Mouse (Mus musculus) right cerebral cortex, postnatal 4 days (tissue): ENCODE results near the gene Hadhb.

Source experiments
- DNase-seq: peaks from one replicate; pipeline ENCODE4 v3.0.0-alpha.2; 2022

Hadhb gene

DNA sequence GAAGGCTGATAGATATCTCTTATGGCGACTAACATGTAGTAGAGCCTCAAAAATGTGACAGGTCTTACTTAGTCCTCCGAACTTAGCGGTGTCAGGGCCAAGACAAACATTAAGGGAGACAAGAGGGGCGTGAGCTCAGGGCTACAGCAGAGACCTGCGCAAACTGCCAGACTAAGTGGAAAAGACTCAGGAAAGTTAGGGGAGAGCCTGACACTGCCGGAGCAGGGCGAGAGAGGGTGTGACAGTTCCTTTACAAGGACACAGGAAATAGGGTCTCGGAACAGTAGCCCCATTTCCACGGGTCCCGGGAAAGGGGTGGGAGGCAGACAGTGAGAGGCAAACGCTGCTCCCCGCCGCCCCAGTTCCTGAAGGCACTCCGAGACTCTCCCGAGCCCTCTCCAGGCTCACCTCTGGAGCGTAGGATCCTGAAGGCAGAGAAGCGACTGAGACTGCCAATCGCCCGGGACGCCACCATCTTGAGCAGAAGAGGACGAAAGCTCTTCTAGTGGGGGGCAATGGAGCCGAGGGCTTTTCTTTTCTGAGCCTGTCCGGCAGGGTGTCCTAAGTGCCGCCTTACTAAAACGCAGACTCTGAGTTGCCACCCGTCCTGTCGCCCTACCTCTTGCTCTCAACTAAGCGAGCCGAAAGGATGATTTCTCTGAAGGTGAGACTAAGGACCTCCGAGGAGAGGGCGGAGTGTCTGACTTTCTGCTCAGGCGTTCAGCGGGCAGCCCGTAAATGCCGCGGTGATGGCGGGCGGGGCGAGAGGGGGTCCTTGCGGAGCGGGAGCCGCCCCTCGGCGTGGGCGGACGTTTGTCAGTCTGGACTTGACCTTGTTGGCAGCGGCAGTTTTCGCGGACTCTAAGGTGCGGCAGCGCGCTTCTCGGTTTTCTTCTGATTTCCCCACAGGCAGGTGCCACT, at the start of gene Hadhb, which contains the start of gene Hadha:
Gene Hadhb (plus strand): TSS at position 775 of the 921 bp plus-strand sequence.
Gene Hadha (minus strand): TSS at position 689 of the 921 bp plus-strand sequence.
- DNase-seq, result peak; percentile 91

DNA sequence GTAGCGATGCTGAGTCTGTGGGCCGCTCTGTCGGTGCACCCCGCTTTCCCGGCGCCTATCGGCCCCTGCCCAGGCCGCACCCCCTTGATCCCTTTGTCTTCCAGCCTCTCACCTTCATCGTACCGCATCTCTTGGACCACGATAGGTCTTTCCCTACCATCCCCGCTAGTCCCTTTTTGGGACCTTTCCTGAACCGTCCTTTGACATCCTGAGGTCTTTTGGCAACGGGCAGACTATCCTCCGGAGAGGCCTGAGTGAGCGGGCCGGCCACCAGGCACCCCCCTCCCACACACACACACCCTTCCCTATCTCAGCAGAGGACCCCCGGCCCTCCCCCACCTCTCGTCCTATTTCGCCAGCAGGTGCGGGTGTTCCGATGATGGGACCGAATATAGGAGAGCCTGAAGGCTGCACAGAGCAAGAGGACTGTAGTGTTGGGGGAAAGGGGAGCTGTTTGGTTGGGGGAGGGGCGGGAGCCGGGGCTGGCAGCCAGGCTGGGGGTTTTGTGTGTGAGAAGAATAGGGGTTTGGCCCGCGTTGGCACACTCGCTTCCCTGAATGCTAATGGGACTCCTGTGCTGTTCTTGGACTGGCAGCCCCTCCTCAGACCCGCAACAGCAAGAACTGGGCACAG, 49.3 kb upstream of the Hadhb start, which contains the start of gene 3110082J24Rik:
Gene 3110082J24Rik (minus strand): TSS at position 419 of the 633 bp plus-strand sequence.
- peak; percentile 72 for DNase-seq

DNA sequence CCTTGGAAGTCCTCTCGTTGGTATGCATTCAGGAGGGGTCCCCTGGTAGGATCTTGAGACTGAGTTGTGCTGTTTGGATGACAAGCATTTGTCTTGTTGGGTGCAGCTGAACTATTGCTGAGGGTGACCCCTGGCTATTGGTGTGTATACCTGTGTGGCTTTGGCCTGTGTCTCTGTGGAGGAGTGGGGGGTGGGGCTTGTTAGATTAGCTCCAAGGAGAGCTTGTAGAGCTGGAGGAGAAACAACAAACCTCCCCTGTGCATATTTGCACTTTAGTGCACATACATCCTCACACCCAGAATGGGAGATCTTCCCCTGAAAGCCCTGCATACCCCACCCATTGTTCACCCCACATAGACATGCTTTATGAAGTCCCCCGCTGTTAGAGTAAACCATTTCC, 48.3 kb upstream of the Hadhb start:
- DNase-seq, result no peak

DNA sequence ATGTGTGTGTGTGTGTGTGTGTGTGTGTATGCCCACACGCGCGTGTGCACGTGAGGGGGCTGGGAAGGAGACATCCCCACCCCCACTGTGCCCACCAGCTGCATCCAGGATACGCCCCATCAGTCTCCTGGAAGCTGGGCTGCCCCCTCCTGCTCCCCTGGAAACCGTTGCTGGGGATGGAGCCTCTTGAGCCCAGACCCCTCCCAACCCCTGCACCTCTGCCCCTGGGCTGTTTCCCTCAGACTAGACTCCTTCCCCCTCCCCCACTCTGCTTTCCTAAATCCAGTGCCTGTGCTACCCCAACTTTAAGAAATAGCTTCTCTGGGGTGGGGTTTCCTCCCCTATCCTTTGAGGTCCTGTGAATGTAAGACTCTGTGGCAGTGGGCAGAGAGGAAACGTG, 47.9 kb upstream of the Hadhb start:
- no peak for DNase-seq

DNA sequence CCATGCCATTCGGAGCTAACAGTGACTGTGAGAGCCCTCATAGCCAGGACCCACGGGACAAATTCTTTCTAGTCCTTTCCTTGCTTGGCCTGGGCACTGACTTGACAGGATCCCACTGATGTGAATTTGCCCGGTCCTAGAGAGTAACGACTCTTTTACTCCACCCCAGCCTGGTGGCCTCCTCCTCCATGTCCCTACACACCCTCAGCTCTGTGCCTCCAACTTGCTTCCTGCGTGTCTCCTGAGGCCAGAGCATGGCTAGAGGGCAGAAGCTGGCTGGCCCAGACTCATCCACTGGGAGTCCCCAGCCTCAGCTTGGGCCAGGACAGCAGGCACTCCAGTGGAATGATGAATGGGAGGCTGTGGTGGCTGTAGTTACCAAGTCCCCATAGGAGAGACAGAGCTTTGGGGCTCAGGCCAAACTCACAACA, 47.4 kb upstream of the Hadhb start:
- no peak for DNase-seq

DNA sequence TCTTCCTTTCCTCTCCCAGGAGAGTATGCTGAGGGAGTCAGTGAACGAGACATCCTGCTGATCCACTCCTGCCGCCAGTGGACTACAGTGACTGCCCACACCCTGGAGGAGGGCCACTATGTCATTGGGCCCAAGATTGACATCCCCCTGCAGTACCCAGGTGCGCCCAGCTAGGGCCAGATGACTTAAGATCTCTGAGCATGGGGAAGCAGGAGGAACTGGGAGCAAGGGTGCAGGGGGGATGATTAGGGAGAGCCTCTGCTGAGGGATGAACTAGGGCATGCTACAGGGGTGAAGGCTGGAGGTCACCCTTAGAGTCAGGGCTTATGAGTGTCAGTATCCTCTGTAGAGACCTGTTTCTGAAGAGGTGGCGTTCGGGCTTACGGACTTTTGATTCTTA, 46.8 kb upstream of the Hadhb start:
- DNase-seq, result no peak

DNA sequence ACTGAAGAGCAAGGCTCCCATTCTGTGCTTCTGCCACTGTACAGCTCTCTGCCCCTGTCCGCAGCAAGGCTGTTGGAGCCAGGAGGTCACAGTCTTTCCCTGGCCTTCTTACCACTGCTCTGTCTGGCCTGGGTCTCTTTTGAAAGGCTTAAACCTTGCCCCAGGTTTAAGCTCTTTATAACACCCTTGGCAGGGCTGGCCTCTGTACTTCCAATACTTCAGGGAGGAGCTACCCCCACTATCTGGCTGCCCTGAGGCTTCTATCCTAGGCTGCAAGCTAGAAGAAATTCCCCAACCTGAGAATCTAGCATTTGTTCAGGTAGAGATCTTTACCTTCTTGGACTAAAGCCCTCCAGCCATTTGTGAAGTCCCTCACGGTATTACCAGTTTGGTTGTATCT, 45.1 kb upstream of the Hadhb start:
- no peak for DNase-seq

DNA sequence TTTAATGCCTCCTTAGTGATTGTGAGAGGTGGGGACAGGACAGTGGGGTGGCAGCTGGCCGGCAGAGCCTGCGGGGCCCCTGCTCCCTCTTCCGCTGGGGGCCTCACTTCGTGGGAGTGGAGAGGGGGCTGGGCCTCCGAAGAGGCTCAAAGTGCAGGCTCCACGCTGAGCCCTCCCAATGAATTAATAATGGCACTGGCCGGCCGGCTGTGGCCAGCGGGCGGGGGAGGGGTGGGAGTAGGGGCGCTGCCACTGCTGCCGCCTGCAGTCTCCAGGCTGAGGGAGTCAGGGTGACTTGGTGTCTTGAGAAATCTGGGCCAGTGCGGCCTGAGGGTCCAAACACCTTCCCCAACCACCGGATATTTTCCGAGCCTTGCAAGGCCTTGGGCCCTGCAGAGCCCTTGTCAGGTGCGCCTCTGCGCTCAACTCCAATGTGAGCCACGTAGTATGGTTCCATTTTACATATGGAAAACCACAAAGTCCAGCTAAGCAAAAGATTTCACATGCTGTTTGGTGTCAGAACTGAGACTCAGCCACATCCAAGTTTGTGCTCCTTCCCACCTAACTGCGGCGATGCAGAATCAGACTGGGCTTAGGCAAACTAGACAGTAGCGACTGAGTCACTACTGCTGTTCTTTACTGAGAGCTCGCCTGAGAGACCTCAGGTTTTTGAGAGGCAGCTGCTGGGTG, 44.5 kb upstream of the Hadhb start:
- no peak for DNase-seq

DNA sequence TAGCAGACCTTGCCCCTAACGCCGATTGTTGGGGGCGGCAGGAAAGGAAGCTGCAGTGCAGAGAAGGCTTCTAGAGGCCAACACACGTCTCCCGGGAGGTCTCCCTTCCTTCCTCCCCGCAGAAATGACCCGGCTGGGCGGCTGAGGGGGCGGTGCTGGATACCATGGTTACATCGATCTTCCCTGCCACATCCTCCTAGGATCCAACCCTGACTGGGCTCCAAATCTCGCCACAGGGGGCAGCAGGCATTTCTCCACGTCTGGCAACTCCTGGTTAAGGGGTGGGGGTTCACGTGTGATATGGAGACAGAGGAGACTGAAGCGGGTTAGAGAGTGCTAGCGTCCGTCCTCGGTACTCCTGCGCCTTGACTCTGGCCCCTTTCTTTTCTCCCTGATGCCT, 43.9 kb upstream of the Hadhb start:
- peak; percentile 72 for DNase-seq

DNA sequence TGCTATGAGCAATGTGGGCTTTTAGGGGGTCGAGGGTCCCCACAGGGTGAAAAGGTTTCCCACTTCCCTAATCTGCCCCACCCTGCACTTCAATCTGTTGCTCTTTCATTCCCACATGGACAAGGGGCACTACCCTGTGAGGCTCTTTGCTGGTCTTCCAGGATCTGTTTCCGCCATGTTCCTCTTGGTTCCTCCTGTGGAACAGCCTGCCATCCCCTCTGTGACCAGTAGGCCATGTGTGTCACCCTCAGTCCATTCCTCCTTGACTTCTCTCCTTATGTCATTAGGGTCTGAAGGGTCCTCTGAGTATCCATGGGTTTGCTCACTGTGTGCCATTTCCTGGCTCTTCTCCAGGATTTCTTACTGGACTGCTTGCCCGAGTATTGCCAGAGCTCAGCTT, 43.3 kb upstream of the Hadhb start:
- DNase-seq, result no peak

DNA sequence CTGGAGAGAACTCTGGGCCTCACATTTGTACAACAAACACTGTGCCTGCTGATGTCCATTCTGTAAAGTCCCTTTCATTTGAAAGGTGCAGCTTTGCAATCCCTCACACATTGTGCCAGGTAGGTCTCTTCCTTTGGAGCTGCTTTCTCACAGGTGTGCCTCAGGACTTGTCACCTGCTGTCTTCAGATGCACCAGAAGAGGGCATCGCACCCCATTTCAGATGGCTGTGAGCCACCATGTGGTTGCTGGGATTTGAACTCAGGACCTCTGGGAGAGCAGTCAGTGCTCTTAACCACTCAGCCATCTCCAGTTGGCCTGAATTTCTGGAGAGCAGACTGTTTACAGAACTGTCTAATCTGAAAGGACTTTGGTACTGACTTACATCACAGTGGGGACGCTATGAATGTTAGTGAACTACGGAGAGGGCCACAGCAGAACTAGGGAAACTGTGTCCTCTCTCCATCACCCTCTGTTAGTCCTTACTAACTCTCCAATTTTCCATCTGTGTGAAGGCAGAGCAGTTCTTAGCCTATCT, 42.4 kb upstream of the Hadhb start:
- no peak for DNase-seq

DNA sequence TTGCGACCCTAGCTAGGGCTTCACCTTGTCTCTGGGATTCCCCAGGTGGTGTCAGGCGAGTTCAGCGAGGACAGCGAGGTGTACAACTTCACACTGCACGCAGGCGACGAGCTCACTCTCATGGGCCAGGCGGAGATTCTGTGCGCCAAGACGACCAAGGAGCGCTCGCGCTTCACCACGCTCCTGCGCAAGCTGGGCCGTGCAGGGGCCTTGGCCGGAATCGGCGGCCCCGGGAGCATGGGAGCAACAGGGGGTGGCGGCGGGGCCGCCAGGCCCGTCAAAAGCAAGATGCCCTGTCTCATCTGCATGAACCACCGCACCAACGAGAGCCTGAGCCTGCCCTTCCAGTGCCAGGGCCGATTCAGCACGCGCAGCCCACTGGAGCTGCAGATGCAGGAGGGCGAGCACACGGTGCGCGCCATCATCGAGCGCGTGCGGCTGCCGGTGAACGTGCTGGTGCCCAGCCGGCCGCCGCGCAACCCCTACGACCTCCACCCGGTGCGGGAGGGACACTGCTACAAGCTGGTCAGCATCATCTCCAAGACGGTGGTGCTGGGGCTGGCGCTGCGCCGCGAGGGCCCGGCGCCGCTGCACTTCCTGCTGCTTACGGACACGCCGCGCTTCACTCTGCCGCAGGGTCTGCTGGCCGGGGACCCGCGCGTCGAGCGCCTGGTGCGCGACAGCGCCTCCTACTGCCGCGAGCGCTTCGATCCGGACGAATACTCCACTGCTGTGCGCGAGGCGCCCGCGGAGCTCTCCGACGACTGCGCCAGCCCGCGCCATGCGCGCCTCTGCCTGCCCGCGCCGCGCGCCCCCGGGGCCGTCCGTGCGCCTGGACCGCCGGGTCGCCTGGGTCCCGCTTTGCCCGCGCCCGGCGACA, 40.9 kb upstream of the Hadhb start:
- DNase-seq, result peak; percentile 89

DNA sequence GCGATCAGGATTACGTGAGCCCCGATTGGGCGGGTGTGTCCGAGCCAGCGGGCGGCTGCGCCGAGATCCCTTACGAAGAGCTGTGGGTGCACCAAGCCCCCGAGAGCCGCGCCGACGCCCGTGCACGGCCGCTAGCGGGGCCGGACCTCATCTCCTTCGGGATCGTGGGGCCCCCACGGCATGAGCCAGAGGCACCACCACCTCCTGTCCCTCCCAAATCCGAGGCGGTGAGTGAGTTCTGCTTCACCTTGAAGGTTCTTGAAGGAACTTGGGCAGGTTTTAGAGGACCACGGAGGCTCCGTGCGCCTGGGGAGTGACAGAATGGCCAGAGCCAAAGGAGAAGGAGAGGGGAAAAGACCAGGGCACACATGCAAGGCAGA, 40.3 kb upstream of the Hadhb start:
- no peak for DNase-seq

DNA sequence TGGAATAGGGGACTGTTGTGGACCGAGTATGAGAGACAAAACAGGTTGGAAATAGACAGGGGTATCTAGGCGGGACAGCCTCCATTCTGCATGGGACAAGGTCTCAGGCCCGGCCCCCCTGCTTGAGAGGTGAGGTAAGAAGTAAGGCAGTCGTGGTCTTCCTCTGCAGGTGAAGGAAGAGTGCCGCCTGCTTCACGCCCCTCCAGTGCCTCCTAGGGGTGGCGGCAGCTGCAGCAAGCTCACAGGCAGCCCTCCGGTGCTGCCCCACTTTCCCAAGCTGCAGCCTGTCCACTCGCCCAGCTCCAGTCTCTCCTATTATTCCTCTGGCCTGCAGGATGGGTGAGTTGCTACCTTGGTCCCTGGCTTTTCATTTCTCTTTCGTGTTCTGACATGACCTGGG, 39.3 kb upstream of the Hadhb start:
- DNase-seq, result no peak

DNA sequence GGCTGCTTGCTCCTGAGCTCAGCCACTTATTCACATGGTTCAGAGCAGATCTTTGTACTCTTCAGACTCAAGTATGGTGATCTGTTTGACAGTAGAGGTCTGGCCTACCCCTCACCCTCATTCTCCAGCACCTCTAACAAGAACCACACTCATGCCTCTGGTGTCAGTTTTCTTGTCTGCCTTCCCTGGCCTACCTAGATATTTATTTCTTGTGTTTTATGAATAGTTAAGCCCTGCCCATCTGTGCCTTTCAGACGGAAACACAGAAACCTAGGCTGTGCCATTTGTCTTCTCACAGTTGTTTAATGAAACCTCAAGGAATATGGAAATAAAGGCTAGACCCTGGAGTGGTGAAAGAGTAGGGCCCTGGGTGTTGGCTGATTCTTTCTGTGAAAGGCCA, 37.0 kb upstream of the Hadhb start:
- DNase-seq, result no peak

DNA sequence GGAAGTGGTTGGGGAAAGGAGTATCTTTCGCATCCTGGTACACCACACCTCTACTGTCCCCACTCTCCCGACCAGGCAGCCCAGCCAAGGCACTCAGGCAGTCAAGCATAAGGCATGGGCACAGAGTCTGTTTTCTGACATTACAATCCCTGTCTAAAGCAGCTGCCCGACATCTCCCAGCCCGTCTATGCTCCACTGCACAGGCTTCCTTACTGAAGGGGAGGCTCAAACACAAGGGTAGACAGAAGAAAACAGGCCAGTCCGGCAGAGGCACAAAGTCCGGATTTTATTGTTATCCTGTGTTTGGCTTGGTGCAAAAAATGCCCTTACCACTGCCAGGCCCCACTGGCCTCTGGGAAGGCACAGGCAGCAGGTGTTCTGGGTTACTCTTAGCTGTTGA, 35.9 kb upstream of the Hadhb start:
- DNase-seq, result no peak

DNA sequence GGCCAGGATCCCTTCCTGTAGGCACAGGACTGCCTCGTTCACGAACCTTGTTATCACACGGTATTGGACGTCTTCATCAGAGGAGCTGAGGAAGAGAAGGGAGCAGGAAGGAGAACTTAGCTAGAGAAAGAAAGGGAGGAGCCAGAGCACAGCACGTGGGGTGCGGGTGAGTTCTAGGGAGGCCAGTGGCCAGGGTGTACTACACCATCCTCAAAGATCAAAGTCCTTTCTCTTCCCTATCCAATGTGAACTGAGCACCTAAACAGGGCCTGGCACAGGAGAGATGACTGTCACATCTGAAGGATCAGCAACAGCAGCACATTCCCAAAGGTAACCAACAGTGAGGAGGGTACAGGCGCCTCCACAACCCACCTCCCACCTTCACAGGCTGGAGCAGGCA, 34.9 kb upstream of the Hadhb start:
- no peak for DNase-seq

DNA sequence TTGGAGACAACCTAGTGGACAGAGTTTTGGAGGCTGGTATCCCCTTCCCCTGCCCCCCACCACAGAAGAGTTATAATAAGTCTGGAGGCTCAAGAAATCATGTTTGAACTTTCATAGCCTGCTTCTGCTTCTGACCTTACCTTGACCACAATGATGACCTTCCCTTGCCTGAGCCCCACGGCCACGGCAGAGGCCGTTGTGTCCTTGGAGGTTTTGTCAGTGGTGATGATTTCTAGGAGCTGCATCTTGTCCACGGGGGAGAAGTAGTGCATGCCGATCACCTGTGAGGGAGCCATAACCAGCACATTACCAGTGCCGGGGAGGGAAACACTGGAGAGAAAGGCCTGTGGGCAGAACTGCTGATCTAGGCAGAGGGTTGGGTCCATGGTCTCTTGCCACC, 32.6 kb upstream of the Hadhb start:
- no peak for DNase-seq

DNA sequence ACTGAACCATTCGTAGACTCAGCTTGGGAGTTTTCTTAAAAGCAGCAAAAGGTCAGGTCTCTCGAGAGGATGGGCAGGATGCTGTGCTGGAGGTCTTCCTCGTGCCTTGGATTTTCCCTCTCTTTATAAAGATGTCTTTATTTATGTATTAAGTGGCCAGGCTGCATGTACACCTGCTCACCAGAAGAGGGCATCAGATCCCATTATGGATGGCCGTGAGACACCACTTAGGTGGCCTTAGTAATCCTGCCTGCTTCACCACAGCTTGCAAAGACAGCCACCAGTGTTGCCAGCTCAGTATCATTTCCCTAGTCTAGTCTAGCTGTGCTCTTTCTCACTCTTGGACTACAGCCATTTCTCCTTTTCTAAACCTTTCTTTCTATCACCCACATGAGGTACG, 29.5 kb upstream of the Hadhb start:
- DNase-seq, result no peak

DNA sequence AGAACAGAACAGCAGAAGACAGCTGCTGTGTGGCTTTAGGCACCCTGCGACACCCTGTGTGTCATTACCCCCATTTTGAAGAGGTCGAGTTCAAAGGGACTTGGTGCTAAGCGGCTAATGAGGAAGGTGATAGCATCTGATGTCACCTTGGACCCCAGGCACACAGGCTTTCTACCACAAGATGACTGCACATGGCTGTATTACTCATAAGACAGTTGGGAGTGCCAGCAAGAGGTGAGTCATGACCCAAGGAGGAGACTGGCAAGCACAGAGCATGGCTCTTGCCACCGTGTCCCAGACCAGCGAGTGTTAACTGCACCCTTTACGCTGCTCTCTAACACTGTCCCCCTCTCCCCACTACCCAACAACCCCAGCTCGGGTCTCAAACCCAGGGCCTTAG, 28.3 kb upstream of the Hadhb start:
- no peak for DNase-seq

DNA sequence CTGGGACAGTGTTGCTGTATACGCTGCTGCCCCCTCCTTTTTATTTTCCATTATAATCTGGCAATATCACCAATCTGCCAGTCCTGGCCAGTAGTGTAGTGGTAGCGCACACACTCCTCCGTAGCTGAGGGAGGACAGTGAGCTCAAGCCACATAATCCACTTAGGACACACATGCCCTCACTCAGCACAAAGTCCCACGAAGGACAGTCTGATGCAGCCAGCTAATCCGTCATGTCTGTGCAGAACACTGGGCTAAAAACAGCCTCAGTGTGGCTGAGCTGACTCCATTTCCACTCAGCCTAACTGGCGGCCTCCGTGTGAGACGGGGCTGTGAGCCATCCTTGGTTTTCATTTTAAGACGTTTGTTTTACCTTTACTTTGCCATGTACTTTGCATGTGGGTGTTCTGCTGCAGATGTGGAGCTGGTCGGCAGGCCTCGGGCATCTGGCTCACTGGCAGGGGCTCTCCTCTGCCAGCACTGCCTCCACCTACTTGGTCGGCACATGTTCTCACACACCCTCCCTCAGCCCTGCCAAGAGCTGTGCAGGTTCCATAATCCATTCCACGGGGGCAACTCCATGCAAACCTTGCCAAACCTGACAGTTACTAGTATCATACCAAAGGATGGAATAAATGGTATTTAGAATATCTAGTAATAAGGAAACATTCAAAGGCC, 27.0 kb upstream of the Hadhb start:
- DNase-seq, result no peak

DNA sequence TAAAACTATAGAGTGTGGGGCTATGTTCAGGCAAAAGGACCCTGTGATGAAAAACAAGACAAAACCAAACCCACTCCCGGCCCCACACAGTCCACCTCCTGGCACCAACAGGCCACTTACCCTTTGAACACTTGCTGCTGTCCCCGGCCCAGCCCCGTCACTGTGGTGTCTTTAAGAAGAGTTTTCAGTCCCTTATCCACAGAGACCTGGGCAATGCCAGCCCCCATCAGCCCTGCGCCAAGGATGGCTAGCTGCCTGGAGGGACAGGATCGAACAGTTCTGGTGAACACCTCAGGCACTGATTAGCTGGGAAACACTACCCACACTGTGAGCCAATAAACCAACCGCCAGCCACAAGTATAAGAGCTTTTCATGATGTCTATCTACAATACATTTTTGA, 26.4 kb upstream of the Hadhb start:
- no peak for DNase-seq
